Mouse (Mus musculus): ENCODE results near the gene Sirt2. TPM values are rescaled to one million over a fixed set of nuclear protein-coding genes. Genes with fewer than 3 reads are reported as not detected.

Gene Sirt2
- total RNA-seq, 2 experiments from 2014 or later, result 128 to 139 TPM

DNA sequence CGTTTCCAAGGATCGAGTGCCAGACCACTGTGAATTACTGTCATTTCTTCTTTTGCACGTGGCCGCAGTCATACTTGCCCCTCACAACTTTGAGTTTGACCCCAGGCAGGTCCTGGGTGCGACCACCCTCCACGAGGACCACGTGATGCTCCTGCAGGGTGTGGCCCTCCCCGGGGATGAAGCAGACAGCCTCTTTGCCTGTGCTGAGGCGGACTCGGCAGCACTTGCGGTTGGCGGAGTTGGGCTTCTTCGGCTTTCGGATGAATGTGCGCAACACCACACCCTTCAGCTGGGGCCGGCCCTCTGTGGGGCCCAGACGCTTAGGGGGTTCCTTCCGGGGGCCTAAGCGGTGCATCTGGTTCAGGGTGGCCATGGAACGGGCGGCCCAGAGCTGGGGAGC lies 26.7 kb upstream of the Sirt2 start:
- H3K27ac ChIP-seq, result no peak overlapping the region
- no peak overlapping the region for H3K4me3 ChIP-seq
- no peak for DNase-seq (ENCODE audit: low spot score in 2 of 2)
- no peak for TF ChIP-seq CTCF (conservative IDR thresholded peaks at IDR 0.05)

- no peak for DNase-seq (ENCODE audit: low spot score in 2 of 2)
- Histone ChIP-seq H3K27ac (peak overlapping the region; percentile 99), H3K4me3 (peak overlapping the region; percentile 70)
- TF ChIP-seq CTCF (conservative IDR thresholded peaks at IDR 0.05), result 0 out of 2 replicates have a peak, but pooled peaks have one; percentile 6
These were observed 25.6 kb upstream of the Sirt2 start for GRCm38 (mm10) chr7:28740949-28741348.

DNA sequence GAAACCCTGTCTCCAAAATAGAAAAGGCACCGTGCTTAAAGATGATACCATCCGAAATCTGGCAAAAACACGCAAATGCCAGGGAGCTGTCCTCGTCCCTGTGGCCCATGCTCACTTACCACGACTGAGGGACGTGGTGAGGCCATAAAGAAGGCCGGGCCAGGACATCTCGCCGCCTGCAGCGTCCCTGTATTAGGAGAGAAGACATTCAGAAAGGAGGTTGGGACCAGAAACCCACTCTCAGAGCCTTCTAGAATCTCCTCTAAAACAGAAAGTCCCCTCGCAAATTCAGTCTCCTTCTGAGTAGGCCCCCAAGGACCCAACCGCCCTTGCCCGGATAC lies 25.2 kb upstream of the Sirt2 start:
- no peak for TF ChIP-seq CTCF (conservative IDR thresholded peaks at IDR 0.05)
- peak overlapping the region; percentile 99 for H3K27ac ChIP-seq
- no peak for DNase-seq (ENCODE audit: low spot score in 2 of 2)
- H3K4me3 ChIP-seq, result peak overlapping the region; percentile 70

- DNase-seq (ENCODE audit: low spot score in 2 of 2), result peak; percentile 95 to 98
- peak within 1 kb of the TSS; percentile 70 for H3K4me3 ChIP-seq
These were observed 24.7 kb upstream of the Sirt2 start, which contains the start of the genes Mrps12 and Sars2 for GRCm38 (mm10) chr7:28741709-28742438. Mrps12 (minus strand) TSS chr7:28741820. Sars2 (plus strand) TSS chr7:28741992.

DNA sequence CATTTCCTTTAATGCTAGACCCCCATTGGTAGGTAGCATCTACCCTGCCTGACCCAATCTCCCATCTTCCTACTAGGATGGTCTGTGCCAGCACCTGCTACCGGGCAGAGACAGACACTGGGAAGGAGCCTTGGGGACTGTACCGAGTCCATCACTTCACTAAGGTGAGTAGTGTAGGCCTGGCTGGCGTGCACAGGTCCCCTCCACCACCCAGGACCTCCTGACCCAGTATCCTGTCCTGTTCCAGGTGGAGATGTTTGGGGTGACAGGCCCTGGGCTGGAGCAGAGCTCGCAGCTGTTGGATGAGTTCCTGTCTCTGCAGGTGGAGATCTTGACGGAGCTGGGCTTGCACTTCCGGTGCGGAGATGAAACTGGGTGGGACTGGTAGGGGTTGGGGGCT lies 16.6 kb upstream of the Sirt2 start:
- TF ChIP-seq CTCF (conservative IDR thresholded peaks at IDR 0.05), result no peak
- Histone ChIP-seq H3K27ac (no peak overlapping the region), H3K4me3 (no peak overlapping the region)
- DNase-seq (ENCODE audit: low spot score in 2 of 2), result no peak

More at GRCm38 (mm10) chr7:28741709-28742438, 24.7 kb upstream of the Sirt2 start, which contains the start of the genes Mrps12 and Sars2:
- H3K27ac ChIP-seq, result peak within 1 kb of the TSS; percentile 99
- peak; percentile 91 for TF ChIP-seq CTCF (conservative IDR thresholded peaks at IDR 0.05)

DNA sequence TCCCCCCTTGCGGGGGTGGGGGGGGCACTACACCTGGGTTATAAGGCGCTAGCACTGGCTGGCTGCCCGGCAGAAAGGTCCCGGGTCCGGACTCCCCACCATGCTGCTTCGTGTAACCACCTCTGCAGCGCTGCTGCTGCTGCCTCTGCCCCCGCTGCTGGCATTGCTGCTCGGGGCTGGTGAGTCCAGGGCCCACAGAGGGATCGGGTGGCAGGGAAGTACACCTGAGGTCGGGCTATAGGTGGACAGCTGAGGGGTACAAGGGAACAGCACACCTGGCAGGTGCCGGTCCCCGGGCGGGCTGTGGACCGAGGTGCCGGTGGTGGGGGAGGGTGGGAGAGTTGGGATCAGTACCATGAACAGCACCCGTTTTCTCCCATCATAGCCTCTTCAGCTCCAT lies 10.5 kb upstream of the Sirt2 start, which contains the start of gene Ccer2:
Ccer2 (plus strand) TSS at position 96 of the 400 bp plus-strand sequence.
- DNase-seq (ENCODE audit: low spot score in 2 of 2), result no peak
- Histone ChIP-seq H3K4me3 (no peak within 1 kb of the TSS; the same call in 1 of the 2 replicates), H3K27ac (no peak within 1 kb of the TSS)
- no peak for TF ChIP-seq CTCF (conservative IDR thresholded peaks at IDR 0.05)

DNA sequence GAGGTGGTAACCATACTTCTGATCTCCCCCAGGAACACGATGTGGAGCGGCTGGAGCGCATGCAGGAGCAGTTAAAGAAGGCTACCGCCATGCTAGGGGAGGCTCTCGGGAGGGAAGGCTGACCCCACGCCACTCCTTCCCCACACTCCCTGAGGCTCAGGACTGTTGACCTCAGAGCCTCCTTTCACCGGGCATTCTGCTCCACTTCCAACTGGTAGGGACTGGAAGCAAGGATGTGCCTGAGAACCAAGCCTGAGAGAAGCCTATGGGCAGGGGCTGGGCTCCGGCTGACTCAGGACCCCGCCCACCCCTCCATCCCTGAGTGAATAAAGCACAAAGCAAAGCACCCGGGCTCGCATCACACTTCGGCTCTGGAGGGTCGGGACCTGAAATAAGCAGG lies 7.9 kb upstream of the Sirt2 start:
- DNase-seq (ENCODE audit: low spot score in 2 of 2), result no peak
- Histone ChIP-seq H3K4me3 (no peak overlapping the region), H3K27ac (no peak overlapping the region)
- TF ChIP-seq CTCF (conservative IDR thresholded peaks at IDR 0.05), result no peak

GRCm38 (mm10) chr7:28761907-28762306 lies 4.6 kb upstream of the Sirt2 start:
- no peak for DNase-seq (ENCODE audit: low spot score in 2 of 2)
- TF ChIP-seq CTCF (conservative IDR thresholded peaks at IDR 0.05), result no peak
- Histone ChIP-seq H3K27ac (no peak overlapping the region), H3K4me3 (no peak overlapping the region)

DNA sequence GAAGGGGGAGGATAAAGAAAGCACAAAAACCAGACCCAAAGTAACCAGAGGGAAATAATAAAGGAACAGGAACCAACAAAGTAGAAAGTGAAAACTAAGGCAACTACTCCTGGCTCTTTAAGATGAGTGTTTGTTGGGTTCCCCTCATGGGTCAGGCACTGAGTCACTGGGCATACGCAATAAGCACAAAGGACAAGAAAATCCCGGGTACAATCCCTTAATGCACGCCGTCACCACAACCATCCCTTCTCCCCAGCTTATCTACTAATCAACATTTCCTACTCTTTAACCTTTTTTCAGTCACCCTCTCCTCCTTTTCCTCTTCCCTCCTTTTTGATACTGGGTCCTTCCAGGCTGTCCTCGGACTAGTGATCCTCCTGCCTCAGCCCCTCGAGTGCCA lies 1.3 kb upstream of the Sirt2 start:
- no peak overlapping the region for H3K27ac ChIP-seq
- peak overlapping the region; percentile 91 for H3K4me3 ChIP-seq
- no peak for DNase-seq (ENCODE audit: low spot score in 2 of 2)
- no peak for TF ChIP-seq CTCF (conservative IDR thresholded peaks at IDR 0.05)

DNA sequence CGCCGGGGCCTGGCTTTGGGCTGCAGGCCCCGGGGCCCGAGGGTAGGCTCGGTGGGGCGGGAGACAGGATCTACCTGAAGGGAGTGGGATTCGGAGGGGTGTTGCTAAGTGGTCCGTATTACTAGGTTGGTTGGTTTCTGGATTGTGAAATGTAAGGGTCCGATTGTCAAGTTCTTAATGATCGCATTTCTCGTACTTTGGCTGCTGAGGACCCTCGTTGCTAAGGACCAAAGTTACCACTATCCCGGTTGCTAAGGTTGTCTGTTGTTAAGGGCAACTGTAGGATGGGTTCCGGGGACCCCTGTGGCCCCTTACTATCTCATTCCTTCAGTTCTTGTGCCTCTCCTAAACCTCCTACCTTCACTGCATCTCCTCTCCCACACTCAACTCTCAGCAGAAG lies 375 bp downstream of the Sirt2 start:
- H3K27ac ChIP-seq, result peak overlapping the region; percentile 93
- DNase-seq (ENCODE audit: low spot score in 2 of 2), result no peak
- TF ChIP-seq CTCF (conservative IDR thresholded peaks at IDR 0.05), result no peak
- H3K4me3 ChIP-seq, result peak overlapping the region; percentile 91

DNA sequence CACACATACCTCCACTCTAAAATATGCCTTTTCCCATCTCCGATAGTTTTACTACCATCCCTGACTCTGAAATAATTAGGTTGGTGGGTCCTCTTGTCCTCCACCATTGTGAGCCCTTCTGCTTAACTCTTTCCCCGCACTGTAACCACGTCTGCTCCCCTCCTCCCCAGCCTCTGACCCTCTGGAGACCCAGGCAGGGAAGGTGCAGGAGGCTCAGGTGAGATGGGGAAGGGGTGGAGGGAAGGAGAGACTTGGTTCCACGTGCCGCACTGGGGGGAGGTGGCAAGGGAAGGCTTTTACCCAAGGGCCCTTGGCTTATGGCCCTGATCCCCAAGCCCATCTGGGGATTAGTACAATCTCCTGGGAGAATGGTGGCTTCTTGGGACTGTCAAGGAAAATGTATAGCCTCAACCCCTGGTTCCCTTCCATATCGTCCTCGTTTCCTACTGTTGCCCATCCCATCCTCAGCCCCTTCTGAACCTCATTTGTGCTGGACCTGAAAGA lies 979 bp downstream of the Sirt2 start, which contains the start of gene Nfkbib:
Nfkbib (minus strand) TSS at position 51 of the 504 bp plus-strand sequence.
- DNase-seq (ENCODE audit: low spot score in 2 of 2), result no peak
- TF ChIP-seq CTCF (conservative IDR thresholded peaks at IDR 0.05), result no peak
- Histone ChIP-seq H3K27ac (peak within 1 kb of the TSS; percentile 93), H3K4me3 (peak within 1 kb of the TSS; percentile 91)

DNA sequence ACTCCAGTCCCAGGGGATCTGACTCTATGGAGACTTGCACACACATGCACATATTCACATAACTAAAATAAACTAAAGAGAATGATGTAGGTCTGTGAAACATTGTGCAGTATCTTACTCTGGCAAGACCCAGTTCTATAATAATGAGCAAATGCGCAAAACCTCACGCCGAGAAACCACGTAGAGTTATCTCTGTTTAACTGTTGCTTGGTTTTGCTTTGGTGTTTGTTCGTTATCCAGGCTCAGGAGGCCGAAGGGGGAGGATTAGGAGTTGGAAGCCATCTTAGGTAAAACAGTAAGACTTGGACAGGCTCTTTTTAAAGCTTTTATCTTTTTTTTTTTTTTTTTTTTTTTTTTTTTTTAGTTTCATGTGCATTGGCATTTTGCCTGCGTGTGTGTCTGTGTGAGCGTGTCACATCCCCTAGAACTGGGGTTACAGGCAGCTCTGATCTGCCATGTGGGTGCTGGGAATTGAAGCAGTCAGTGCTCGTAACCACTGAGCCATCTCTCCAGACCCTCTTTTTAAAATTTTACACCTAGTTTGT lies 3.0 kb downstream of the Sirt2 start:
- no peak for DNase-seq (ENCODE audit: low spot score in 2 of 2)
- no peak overlapping the region for H3K27ac ChIP-seq
- H3K4me3 ChIP-seq, result no peak overlapping the region
- TF ChIP-seq CTCF (conservative IDR thresholded peaks at IDR 0.05), result no peak

GRCm38 (mm10) chr7:28770309-28770708 lies 3.8 kb downstream of the Sirt2 start:
- Histone ChIP-seq H3K4me3 (no peak overlapping the region), H3K27ac (no peak overlapping the region)
- DNase-seq (ENCODE audit: low spot score in 2 of 2), result no peak
- no peak for TF ChIP-seq CTCF (conservative IDR thresholded peaks at IDR 0.05)

Data from layer of hippocampus, adult 2 months (tissue).